Mouse (Mus musculus) heart, embryonic 11.5 days (tissue): Measurements from ENCODE around the gene Mien1. TPM values are rescaled to one million over a fixed set of nuclear protein-coding genes. Genes with fewer than 3 reads are reported as not detected.

Source experiments
- ATAC-seq: fragments of 200-750 bp; cut with Nextera tagmentation; replicated peaks from 2 replicates; pipeline ENCODE4 v1.8.0; 2017; ENCODE audit warnings: moderate library complexity; ENCODE audit not compliant: insufficient number of reproducible peaks, low FRiP score, low TSS enrichment
- H3K27ac ChIP-seq: fragments of 300-500 bp; sonication (generic); 2 replicates; pipeline ENCODE4 v1.5.1; 2014; ENCODE audit warnings: mild to moderate bottlenecking, low read depth, low read length
- H3K27me3 ChIP-seq: fragments of 300-500 bp; sonication (generic); 2 replicates; pipeline ENCODE4 v1.6.1; 2014; ENCODE audit warnings: mild to moderate bottlenecking, low read length, mixed read lengths; ENCODE audit not compliant: control insufficient read depth, insufficient read depth
- H3K36me3 ChIP-seq: fragments of 300-500 bp; sonication (generic); 2 replicates; pipeline ENCODE4 v1.6.1; 2014; ENCODE audit warnings: mild to moderate bottlenecking, low read length, moderate library complexity, mixed read lengths; ENCODE audit not compliant: control insufficient read depth, insufficient read depth
- H3K4me1 ChIP-seq: fragments of 300-500 bp; sonication (generic); 2 replicates; pipeline ENCODE4 v1.6.1; 2014; ENCODE audit warnings: low read length; ENCODE audit not compliant: control insufficient read depth, insufficient read depth
- H3K4me2 ChIP-seq: fragments of 300-500 bp; sonication (generic); 2 replicates; pipeline ENCODE4 v1.6.1; 2014; ENCODE audit warnings: mild to moderate bottlenecking, moderate library complexity
- H3K4me3 ChIP-seq: fragments of 300-500 bp; sonication (generic); 2 replicates; pipeline ENCODE4 v1.5.1; 2014; ENCODE audit warnings: low read depth, low read length
- H3K9ac ChIP-seq: fragments of 300-500 bp; sonication (generic); 2 replicates; pipeline ENCODE4 v1.6.1; 2014; ENCODE audit warnings: mild to moderate bottlenecking, low read depth, low read length, moderate library complexity
- H3K9me3 ChIP-seq: fragments of 300-500 bp; sonication (generic); replicated peaks from 2 replicates; pipeline ENCODE4 v1.6.1; 2016; ENCODE audit warnings: low read length; ENCODE audit not compliant: control insufficient read depth
- WGBS: fragments of 180-500 bp; shearing (Covaris S2); extraction: QIAGEN DNeasy Blood & Tissue Kit; methylation state at CpG from one replicate; pipeline ENCODE4 v1.1.7; 2014; ENCODE audit not compliant: insufficient replicate concordance; 5-methylcytosine and 5-hydroxymethylcytosine counted together
- polyA plus RNA-seq: library from polyadenylated mRNA; unstranded; fragments of >200 nt; fragmentation: Nextera tagmentation; extraction: Ambion mirVana; gene quantifications from 2 replicates; pipeline ENCODE4 v1.2.1, GENCODE M21; 2014

Mien1 gene
- polyA plus RNA-seq, 1 experiment from 2014 or later: 107 TPM

- H3K9me3 ChIP-seq: no peaks in the 10 kb centered on the region
- WGBS: 50% methylated on average over 4 of the region's 4 CpGs
- H3K27ac ChIP-seq: no peak overlapping the region
- no peak overlapping the region for H3K9ac ChIP-seq
- H3K4me2 ChIP-seq: no peak overlapping the region
- H3K36me3 ChIP-seq: no peaks in the 10 kb centered on the region
- no peak overlapping the region for H3K4me3 ChIP-seq
- H3K27me3 ChIP-seq: peaks cover 18% of the 10 kb centered on the region
- no peak for ATAC-seq
- peaks cover 22% of the 10 kb centered on the region for H3K4me1 ChIP-seq
Observed at GRCm38 (mm10) chr11:98445679-98446078, 6.9 kb upstream of the Mien1 start.

DNA sequence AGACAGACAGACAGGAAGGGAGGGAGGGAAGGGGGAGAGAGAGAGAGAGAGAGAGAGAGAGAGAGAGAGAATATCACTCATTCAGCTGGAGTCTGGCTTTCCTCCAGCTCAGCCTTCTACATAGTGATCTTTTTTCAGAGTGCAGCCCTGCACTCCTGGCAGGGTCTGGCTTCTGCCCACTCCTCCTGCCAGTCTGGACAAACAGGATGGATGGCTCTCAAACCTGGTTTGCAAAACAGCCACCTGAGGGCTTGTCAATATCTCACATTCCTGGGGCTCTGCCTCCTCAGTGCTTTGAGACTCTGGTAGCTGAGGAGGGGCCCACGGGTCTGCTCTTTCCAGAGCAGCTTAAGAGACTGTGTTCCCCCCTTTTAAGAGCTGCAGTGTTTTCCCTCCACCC lies 6.4 kb upstream of the Mien1 start:
- H3K4me2 ChIP-seq: no peak overlapping the region
- no peaks in the 10 kb centered on the region for H3K9me3 ChIP-seq
- ATAC-seq: no peak
- 24% methylated on average over 1 of the region's 1 CpGs for WGBS
- H3K4me3 ChIP-seq: no peak overlapping the region
- H3K27me3 ChIP-seq: peaks cover 18% of the 10 kb centered on the region
- no peak overlapping the region for H3K27ac ChIP-seq
- H3K4me1 ChIP-seq: peaks cover 22% of the 10 kb centered on the region
- no peaks in the 10 kb centered on the region for H3K36me3 ChIP-seq
- no peak overlapping the region for H3K9ac ChIP-seq

DNA sequence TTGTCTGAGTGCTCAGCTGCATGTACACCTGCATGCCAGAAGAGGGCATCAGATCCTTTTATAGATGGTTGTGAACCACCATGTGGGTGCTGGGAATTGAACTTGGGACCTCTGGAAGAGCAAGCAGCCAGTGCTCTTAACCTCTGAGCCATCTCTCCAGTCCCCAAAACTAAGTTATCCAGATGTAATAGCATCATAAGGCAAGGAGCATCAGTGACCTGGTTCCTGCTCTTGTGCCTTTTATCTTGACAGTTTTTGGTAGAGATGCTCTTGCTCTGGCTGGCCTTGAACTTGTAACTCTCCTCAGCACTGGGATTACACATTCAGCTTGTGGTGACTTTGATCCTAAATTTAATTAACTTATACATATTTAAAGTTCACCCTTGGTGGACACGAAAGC lies 4.9 kb upstream of the Mien1 start:
- no peaks in the 10 kb centered on the region for H3K9me3 ChIP-seq
- no peak overlapping the region for H3K4me2 ChIP-seq
- no peaks in the 10 kb centered on the region for H3K36me3 ChIP-seq
- H3K27ac ChIP-seq: no peak overlapping the region
- no peak overlapping the region for H3K4me3 ChIP-seq
- no peak overlapping the region for H3K9ac ChIP-seq
- ATAC-seq: no peak
- WGBS: 100% methylated on average over 1 of the region's 1 CpGs
- peaks cover 22% of the 10 kb centered on the region for H3K4me1 ChIP-seq
- H3K27me3 ChIP-seq: peaks cover 15% of the 10 kb centered on the region

GRCm38 (mm10) chr11:98437441-98437840 lies 1.4 kb downstream of the Mien1 start:
- H3K9ac ChIP-seq: no peak overlapping the region
- H3K4me3 ChIP-seq: no peak overlapping the region
- H3K4me1 ChIP-seq: no peaks in the 10 kb centered on the region; the same call in 1 of the 2 replicates
- no peak overlapping the region for H3K4me2 ChIP-seq
- H3K27me3 ChIP-seq: no peaks in the 10 kb centered on the region
- no peak overlapping the region for H3K27ac ChIP-seq
- 80% methylated on average over 6 of the region's 6 CpGs for WGBS
- H3K36me3 ChIP-seq: peaks cover 22% of the 10 kb centered on the region
- no peaks in the 10 kb centered on the region for H3K9me3 ChIP-seq
- no peak for ATAC-seq

DNA sequence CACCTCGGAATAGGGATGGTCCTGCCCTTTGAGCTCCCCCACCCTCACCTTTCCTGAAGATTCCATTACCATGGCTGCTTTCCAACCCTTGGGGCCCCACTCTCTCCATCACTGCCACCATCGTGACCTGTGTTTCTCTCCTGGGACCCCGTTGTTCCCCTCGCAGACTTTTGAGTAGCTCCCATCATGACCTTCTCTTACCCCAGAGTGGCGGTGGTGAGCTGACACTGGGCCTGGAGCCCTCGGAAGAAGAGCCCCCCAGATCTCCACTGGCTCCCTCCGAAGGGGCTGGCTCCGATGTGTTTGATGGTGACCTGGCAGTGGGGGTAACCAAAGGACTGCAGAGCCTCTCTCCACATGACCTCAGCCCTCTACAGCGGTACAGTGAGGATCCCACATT lies 3.1 kb downstream of the Mien1 start:
- H3K4me3 ChIP-seq: no peak overlapping the region
- H3K4me1 ChIP-seq: no peaks in the 10 kb centered on the region; the same call in 1 of the 2 replicates
- H3K9ac ChIP-seq: no peak overlapping the region
- H3K27ac ChIP-seq: no peak overlapping the region
- peaks cover 29% of the 10 kb centered on the region for H3K36me3 ChIP-seq
- no peak overlapping the region for H3K4me2 ChIP-seq
- 88% methylated on average over 9 of the region's 9 CpGs for WGBS
- no peak for ATAC-seq
- no peaks in the 10 kb centered on the region for H3K9me3 ChIP-seq
- H3K27me3 ChIP-seq: no peaks in the 10 kb centered on the region

GRCm38 (mm10) chr11:98431743-98432502 lies 6.9 kb downstream of the Mien1 start:
- Histone ChIP-seq H3K9ac (no peak overlapping the region), H3K4me2 (no peak overlapping the region), H3K4me1 (no peaks in the 10 kb centered on the region), H3K27ac (no peak overlapping the region), H3K9me3 (no peaks in the 10 kb centered on the region), H3K27me3 (no peaks in the 10 kb centered on the region), H3K36me3 (peaks cover 58% of the 10 kb centered on the region), H3K4me3 (no peak overlapping the region)
- ATAC-seq: no peak
- 71% methylated on average over 9 of the region's 9 CpGs for WGBS

- Histone ChIP-seq H3K9ac (no peak overlapping the region), H3K4me3 (no peak overlapping the region), H3K36me3 (peaks cover 54% of the 10 kb centered on the region), H3K9me3 (no peaks in the 10 kb centered on the region), H3K4me1 (no peaks in the 10 kb centered on the region), H3K4me2 (no peak overlapping the region), H3K27ac (no peak overlapping the region), H3K27me3 (no peaks in the 10 kb centered on the region)
- ATAC-seq: no peak
- WGBS: 84% methylated on average over 5 of the region's 5 CpGs
Observed at GRCm38 (mm10) chr11:98428436-98428835, 10.4 kb downstream of the Mien1 start.

- Histone ChIP-seq H3K9me3 (no peaks in the 10 kb centered on the region), H3K36me3 (peaks cover 54% of the 10 kb centered on the region), H3K27ac (no peak overlapping the region), H3K4me3 (no peak overlapping the region), H3K4me2 (no peak overlapping the region), H3K9ac (no peak overlapping the region), H3K27me3 (no peaks in the 10 kb centered on the region), H3K4me1 (no peaks in the 10 kb centered on the region)
- 87% methylated on average over 7 of the region's 7 CpGs for WGBS
- ATAC-seq: no peak
Observed at GRCm38 (mm10) chr11:98426592-98426991, 12.2 kb downstream of the Mien1 start.
